Mouse (Mus musculus) embryonic facial prominence, embryonic 15.5 days (tissue): Measurements from ENCODE around the gene Dnah7c. TPM values are rescaled to one million over a fixed set of nuclear protein-coding genes. Genes with fewer than 3 reads are reported as not detected.
"Not testable (repeated sequence)": the region's sequence is repeated elsewhere in the genome, so short reads cannot be mapped to it uniquely, and the experiment has no call there.

ENCODE experiments used
- ATAC-seq: fragments of 200-750 bp; cut with Nextera tagmentation; 2 replicates; pipeline ENCODE4 v1.8.0; 2017; ENCODE audit warnings: low read depth, moderate TSS enrichment; ENCODE audit not compliant: insufficient number of reproducible peaks, low FRiP score, low TSS enrichment
- H3K27ac ChIP-seq: fragments of 300-500 bp; sonication (generic); replicated peaks from 2 replicates; pipeline ENCODE4 v1.5.1; 2015; ENCODE audit warnings: mild to moderate bottlenecking, inconsistent platforms
- H3K27me3 ChIP-seq: fragments of 300-500 bp; sonication (generic); 2 replicates; pipeline ENCODE4 v1.6.1; 2015; ENCODE audit warnings: inconsistent platforms
- H3K36me3 ChIP-seq: fragments of 300-500 bp; sonication (generic); 2 replicates; pipeline ENCODE4 v1.6.1; 2015; ENCODE audit warnings: mild to moderate bottlenecking, inconsistent platforms
- H3K4me1 ChIP-seq: fragments of 300-500 bp; sonication (generic); 2 replicates; pipeline ENCODE4 v1.6.1; 2015; ENCODE audit warnings: inconsistent platforms
- H3K4me2 ChIP-seq: fragments of 300-500 bp; sonication (generic); replicated peaks from 2 replicates; pipeline ENCODE4 v1.6.1; 2015; ENCODE audit warnings: mild to moderate bottlenecking, inconsistent platforms
- H3K4me3 ChIP-seq: fragments of 300-500 bp; sonication (generic); replicated peaks from 2 replicates; pipeline ENCODE4 v1.5.1; 2015; ENCODE audit warnings: mild to moderate bottlenecking, inconsistent platforms
- H3K9ac ChIP-seq: fragments of 300-500 bp; sonication (generic); 2 replicates; pipeline ENCODE4 v1.6.1; 2015; ENCODE audit warnings: inconsistent platforms
- H3K9me3 ChIP-seq: fragments of 300-500 bp; sonication (generic); replicated peaks from 2 replicates; pipeline ENCODE4 v1.6.1; 2016; ENCODE audit warnings: inconsistent platforms
- WGBS: fragments of 180-500 bp; shearing (Covaris S2); methylation state at CpG from one replicate; pipeline ENCODE4 v1.1.7; 2015; 5-methylcytosine and 5-hydroxymethylcytosine counted together
- polyA plus RNA-seq: library from polyadenylated mRNA; unstranded; fragments of >200 nt; fragmentation: Nextera tagmentation; extraction: Ambion mirVana; gene quantifications from 2 replicates; pipeline ENCODE4 v1.2.1, GENCODE M21; 2015

Gene Dnah7c
- polyA plus RNA-seq, 1 experiment from 2014 or later, result 0.11 TPM

- no peaks in the 10 kb centered on the region for H3K27me3 ChIP-seq
- ATAC-seq, result no peak
- H3K4me2 ChIP-seq, result no peak overlapping the region
- H3K36me3 ChIP-seq, result no peaks in the 10 kb centered on the region
- H3K4me3 ChIP-seq, result no peak overlapping the region
- no peak overlapping the region for H3K9ac ChIP-seq
- H3K27ac ChIP-seq, result no peak overlapping the region
- no peaks in the 10 kb centered on the region for H3K4me1 ChIP-seq
- 73% methylated on average over 2 of the region's 2 CpGs for WGBS
- H3K9me3 ChIP-seq, result no peaks in the 10 kb centered on the region
These were observed 119.5 kb downstream of the Dnah7c start for GRCm38 (mm10) chr1:46544812-46545421.

GRCm38 (mm10) chr1:46580385-46580784, 155.0 kb downstream of the Dnah7c start:
- no peak overlapping the region for H3K4me3 ChIP-seq
- no peaks in the 10 kb centered on the region for H3K9me3 ChIP-seq
- no peak overlapping the region for H3K4me2 ChIP-seq
- no peak overlapping the region for H3K9ac ChIP-seq
- ATAC-seq, result no peak
- no peak overlapping the region for H3K27ac ChIP-seq
- no peaks in the 10 kb centered on the region for H3K4me1 ChIP-seq
- 21% methylated on average over 3 of the region's 3 CpGs for WGBS
- no peaks in the 10 kb centered on the region for H3K36me3 ChIP-seq
- H3K27me3 ChIP-seq, result no peaks in the 10 kb centered on the region

GRCm38 (mm10) chr1:46593826-46594225, 168.4 kb downstream of the Dnah7c start:
- H3K36me3 ChIP-seq, H3K9ac ChIP-seq, H3K4me3 ChIP-seq, H3K9me3 ChIP-seq, ATAC-seq, H3K4me2 ChIP-seq, H3K27me3 ChIP-seq, H3K4me1 ChIP-seq, H3K27ac ChIP-seq: not testable (repeated sequence)
- 67% methylated on average over 1 of the region's 1 CpGs for WGBS

- 100% methylated on average over 1 of the region's 1 CpGs for WGBS
- H3K36me3 ChIP-seq, H3K4me3 ChIP-seq, ATAC-seq, H3K27me3 ChIP-seq, H3K4me2 ChIP-seq, H3K9me3 ChIP-seq, H3K27ac ChIP-seq, H3K9ac ChIP-seq, H3K4me1 ChIP-seq: not testable (repeated sequence)
These were observed 171.0 kb downstream of the Dnah7c start for GRCm38 (mm10) chr1:46596343-46596742.

GRCm38 (mm10) chr1:46620331-46620730, 194.9 kb downstream of the Dnah7c start:
- H3K4me1 ChIP-seq, result no peaks in the 10 kb centered on the region
- ATAC-seq, result no peak
- H3K4me3 ChIP-seq, result no peak overlapping the region
- H3K36me3 ChIP-seq, result no peaks in the 10 kb centered on the region
- WGBS, result 85% methylated on average over 1 of the region's 1 CpGs
- no peak overlapping the region for H3K9ac ChIP-seq
- H3K27me3 ChIP-seq, result no peaks in the 10 kb centered on the region
- H3K27ac ChIP-seq, result no peak overlapping the region
- no peaks in the 10 kb centered on the region for H3K9me3 ChIP-seq
- H3K4me2 ChIP-seq, result no peak overlapping the region

- not testable (repeated sequence) for H3K36me3 ChIP-seq, ATAC-seq, H3K27me3 ChIP-seq, H3K4me1 ChIP-seq, H3K27ac ChIP-seq, H3K9me3 ChIP-seq, H3K4me2 ChIP-seq, H3K9ac ChIP-seq, H3K4me3 ChIP-seq
- WGBS, result 95% methylated on average over 6 of the region's 6 CpGs
These were observed 200.5 kb downstream of the Dnah7c start for GRCm38 (mm10) chr1:46625914-46626313.

GRCm38 (mm10) chr1:46649821-46650220, 224.4 kb downstream of the Dnah7c start:
- not testable (repeated sequence) for H3K36me3 ChIP-seq, H3K9me3 ChIP-seq, H3K4me2 ChIP-seq, H3K9ac ChIP-seq, H3K27ac ChIP-seq, H3K27me3 ChIP-seq, H3K4me3 ChIP-seq, H3K4me1 ChIP-seq, ATAC-seq
- 87% methylated on average over 4 of the region's 4 CpGs for WGBS

GRCm38 (mm10) chr1:46652721-46653120, 227.3 kb downstream of the Dnah7c start:
- H3K4me1 ChIP-seq, H3K9me3 ChIP-seq, H3K27me3 ChIP-seq, H3K4me2 ChIP-seq, H3K36me3 ChIP-seq, H3K9ac ChIP-seq, ATAC-seq, H3K27ac ChIP-seq, H3K4me3 ChIP-seq: not testable (repeated sequence)
- WGBS, result 37% methylated on average over 2 of the region's 2 CpGs

- H3K4me2 ChIP-seq, H3K27ac ChIP-seq, H3K4me1 ChIP-seq, H3K36me3 ChIP-seq, H3K27me3 ChIP-seq, H3K9ac ChIP-seq, H3K4me3 ChIP-seq, H3K9me3 ChIP-seq, ATAC-seq: not testable (repeated sequence)
- WGBS, result 12% methylated on average over 1 of the region's 1 CpGs
These were observed 299.4 kb downstream of the Dnah7c start for GRCm38 (mm10) chr1:46724810-46725209.

GRCm38 (mm10) chr1:46725266-46725665, 299.9 kb downstream of the Dnah7c start:
- WGBS, result 62% methylated on average over 1 of the region's 1 CpGs
- Histone ChIP-seq H3K9ac (no peak overlapping the region), H3K27me3 (no peaks in the 10 kb centered on the region), H3K4me2 (no peak overlapping the region), H3K4me3 (no peak overlapping the region), H3K36me3 (no peaks in the 10 kb centered on the region), H3K27ac (no peak overlapping the region), H3K4me1 (no peaks in the 10 kb centered on the region), H3K9me3 (no peaks in the 10 kb centered on the region)
- no peak for ATAC-seq

- not testable (repeated sequence) for H3K9me3 ChIP-seq, ATAC-seq, H3K4me1 ChIP-seq, H3K27ac ChIP-seq, H3K4me2 ChIP-seq, H3K9ac ChIP-seq, H3K27me3 ChIP-seq, H3K36me3 ChIP-seq, H3K4me3 ChIP-seq
- 77% methylated on average over 2 of the region's 2 CpGs for WGBS
These were observed 300.3 kb downstream of the Dnah7c start for GRCm38 (mm10) chr1:46725719-46726118.

- WGBS, result 86% methylated on average over 3 of the region's 3 CpGs
- not testable (repeated sequence) for H3K9me3 ChIP-seq, ATAC-seq, H3K9ac ChIP-seq, H3K4me3 ChIP-seq, H3K27me3 ChIP-seq, H3K4me1 ChIP-seq, H3K36me3 ChIP-seq, H3K27ac ChIP-seq, H3K4me2 ChIP-seq
These were observed 304.3 kb downstream of the Dnah7c start for GRCm38 (mm10) chr1:46729731-46730130.
